Mouse (Mus musculus) testis, postnatal 14 days (tissue): ENCODE measurements around the gene Zfp248.
A peak's percentile ranks its signal among the peaks of the same experiment; 100 is the strongest.

Experiments used
- DNase-seq: peaks from one replicate; pipeline ENCODE4 v3.0.0; 2021; ENCODE audit warnings: low spot score

Zfp248 gene

GRCm38 (mm10) chr6:118455042-118455631 lies at the start of gene Zfp248:
TSS of gene Zfp248 (minus strand) at chr6:118455528.
- DNase-seq, result peak; percentile 90

GRCm38 (mm10) chr6:118499010-118499409 lies 43.7 kb upstream of the Zfp248 start:
- no peak for DNase-seq

DNA sequence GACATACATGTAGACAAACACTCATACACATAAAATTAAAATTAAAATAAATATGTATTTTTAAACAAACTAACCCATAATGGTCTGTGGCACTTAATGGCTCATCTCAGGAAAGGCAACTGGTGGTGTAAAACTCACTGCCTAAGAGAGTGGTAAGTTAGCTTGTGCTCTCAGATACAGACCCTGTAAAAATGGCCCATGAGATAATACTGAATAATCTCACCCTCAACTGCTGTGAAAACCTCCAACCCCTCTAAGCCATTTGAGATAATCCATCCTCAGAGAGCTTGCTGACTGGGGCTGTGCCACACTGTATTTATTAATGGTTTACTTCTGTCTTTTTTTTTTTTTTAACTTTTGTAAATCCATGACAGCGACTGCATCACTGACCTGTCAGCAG lies 26.8 kb upstream of the Zfp248 start:
- no peak for DNase-seq

DNA sequence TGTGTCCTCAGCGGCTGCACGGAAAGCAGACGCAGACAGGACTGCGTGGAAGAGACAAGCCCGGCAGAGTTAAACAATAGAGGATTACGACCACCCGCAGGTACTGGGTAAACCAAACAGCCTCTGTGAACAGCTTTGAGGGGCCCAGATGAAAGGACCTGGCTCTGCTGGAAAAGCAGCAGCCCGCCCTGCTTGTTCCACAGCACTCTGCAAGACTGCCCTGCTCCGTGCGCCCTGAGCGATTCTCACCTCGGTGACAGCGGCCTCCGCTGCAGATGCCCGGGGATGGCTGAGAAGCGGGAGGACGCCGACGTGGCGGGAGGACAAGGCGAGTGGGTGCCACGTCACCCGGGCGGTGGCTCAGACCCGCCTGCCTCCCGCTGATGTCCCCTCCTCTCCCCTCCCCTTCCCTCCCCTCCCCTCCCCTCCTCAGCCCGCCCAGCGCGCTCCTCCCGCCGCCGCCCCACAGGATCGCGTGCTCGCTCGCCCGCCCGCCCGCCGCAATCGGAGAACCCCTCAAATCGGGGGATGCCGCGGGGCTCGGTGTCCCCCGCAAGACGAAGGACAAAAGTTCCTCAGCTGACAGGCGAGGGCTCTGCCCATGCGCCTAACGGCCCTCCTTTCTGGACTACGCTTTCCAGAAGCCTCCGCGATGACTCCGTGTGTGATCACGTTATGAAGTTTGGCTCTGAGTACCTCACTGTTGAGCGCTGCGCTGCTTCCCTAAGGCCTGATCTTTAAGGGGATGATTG lies 23.8 kb upstream of the Zfp248 start, which contains the start of gene Zfp9:
Zfp9 (minus strand) TSS at position 364 of the 752 bp plus-strand sequence.
- DNase-seq, result peak; percentile 69

DNA sequence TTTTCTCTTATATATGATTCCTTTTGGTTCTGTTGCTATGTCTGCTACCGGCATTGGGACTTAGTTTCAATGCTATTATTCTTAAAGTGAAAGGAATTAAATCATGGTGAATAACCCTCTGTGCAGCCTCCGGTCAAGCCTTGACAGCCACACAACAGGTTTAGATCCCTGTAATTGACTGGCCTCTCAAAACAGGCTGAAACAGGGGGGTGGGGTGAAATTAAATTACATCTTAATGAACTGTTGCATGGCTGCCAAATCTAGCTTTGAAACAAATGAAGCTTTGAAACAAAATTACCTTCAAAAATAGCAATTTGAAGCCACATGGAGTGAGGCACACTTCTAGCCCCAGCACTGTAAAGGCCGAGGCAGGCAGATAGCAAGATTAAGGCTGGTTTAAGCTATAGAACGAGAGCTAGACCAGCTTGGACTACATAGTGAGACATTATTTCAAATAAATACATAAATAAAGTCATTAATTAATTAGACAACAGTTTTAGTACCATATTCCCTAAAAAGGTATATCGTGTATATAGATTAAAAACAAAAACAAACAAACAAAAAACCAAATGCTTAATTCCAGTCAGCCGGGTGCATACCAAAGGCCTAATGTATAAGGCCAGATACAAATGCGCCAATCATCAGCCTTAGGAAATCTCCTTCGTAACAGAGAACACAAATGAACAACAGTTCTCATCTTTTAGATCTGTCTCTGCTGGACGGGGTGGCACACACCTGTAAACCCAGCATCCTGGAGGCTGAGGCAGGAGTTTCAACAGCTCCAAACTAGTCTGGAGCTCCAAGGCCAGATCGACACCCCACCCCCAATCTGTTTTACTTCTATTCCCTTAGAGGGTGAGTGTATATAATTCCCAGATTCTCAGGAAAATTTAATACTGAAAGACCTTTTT lies 22.8 kb upstream of the Zfp248 start:
- no peak for DNase-seq

DNA sequence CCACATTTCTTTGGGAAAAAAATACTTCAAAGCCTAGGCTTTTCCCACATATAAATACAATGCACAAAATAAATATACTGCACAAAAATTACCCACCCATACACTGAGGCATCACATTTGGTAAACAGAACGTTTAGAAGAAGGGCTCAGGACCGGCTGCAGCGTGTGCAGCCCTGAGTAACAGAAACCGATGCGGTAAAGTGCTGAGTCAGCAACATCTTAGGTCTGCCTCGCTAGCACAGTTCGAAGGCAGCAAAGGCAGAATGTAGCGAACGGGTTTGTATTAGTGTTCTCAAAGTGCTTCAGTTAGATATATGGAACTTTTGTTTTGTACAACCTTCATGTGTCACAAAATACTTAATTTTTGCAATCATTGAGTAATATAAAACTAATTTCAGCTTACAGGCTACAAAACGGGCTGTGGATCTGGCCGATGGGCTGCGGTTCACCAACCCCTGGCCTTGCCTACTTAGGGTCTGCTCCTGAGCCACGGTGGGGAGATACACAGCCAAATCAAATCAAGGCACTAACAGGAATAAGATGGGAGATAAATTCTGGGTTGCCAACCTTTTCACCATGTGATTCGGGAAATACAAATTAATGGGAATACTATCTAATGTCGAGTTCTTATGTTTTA lies 6.9 kb upstream of the Zfp248 start:
- DNase-seq, result no peak

DNA sequence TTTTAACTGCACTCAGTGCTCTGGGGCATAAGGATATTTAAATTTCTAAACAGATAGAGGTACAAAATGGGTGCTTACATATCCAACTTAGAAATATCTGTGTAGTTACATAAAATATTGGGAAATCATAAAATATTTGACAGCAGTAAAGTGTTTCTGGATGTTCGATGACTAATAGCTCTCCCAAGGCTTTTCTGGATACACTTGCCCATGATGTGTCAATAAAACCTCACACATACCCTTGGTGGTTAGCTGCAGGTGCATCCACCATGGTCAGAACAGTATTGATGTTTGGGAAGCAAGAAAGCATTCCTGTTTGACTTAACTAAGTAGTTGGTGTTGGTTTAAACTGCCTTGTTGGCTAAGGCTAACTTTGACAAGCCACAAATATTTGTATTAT lies 2.4 kb upstream of the Zfp248 start:
- no peak for DNase-seq

- DNase-seq, result no peak
Measured at GRCm38 (mm10) chr6:118454452-118454851, 876 bp downstream of the Zfp248 start.

DNA sequence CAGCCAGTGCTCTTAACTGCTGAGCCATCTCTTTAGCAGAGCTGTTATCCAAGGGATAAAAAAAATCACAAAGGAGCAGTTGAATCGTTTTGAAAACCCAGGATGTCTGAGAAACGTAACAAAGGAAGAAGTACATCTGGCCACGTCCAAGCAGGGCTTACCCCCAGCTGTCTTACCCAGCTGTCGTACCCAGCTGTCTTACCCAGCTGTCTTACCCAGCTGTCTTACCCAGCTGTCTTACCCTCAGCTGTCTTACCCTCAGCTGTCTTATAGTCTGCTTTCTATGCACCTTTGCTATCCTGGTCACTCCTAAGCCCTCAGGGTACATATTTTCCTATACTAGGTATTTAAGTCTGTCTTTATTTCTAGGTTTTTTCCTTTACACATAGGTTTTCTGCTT lies 23.8 kb downstream of the Zfp248 start:
- no peak for DNase-seq

GRCm38 (mm10) chr6:118426666-118427065 lies 28.7 kb downstream of the Zfp248 start:
- DNase-seq, result no peak

GRCm38 (mm10) chr6:118419050-118419920 lies 36.0 kb downstream of the Zfp248 start, which contains the start of gene Bms1:
TSS of gene Bms1 (minus strand) at chr6:118419474.
- DNase-seq, result peak; percentile 94

GRCm38 (mm10) chr6:118410428-118410827 lies 44.9 kb downstream of the Zfp248 start:
- no peak for DNase-seq

DNA sequence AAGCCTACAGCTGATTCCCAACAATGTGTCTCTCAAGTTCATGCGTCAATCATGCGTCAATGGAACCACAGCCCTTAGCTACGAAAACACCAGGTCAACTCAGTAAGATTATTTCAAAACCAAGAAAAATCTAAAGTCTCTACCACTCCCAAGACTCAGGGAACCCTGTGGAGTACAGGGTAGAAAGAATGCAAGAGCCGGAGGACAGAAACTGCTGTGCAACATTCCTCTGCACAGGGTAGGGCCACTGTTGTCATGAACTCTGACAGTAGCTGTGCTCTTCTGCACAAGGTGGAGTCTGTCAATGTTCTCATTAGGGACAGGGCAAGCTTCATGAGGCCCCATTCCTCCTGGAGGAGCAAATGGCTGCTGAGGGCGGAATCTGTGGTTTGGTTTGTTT lies 46.8 kb downstream of the Zfp248 start:
- no peak for DNase-seq

DNA sequence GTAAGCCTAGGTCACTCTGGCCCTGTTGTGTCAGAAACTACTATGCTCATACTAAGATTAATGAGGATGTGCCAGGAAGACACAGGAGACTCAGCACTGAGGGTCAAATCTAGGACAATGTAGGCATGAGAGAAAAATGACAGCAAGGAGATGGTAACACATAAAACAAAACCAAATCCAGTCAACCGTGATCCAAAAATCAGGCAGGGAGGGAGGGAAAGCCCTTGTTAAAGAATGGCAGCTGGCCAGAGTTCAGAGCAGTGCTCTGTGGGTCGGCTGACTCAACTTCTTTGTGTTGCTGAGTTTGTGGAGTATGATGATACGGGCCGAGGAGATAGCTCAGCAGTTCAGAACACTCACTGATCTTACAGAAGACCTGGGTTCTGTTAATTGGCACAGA lies 48.9 kb downstream of the Zfp248 start:
- DNase-seq, result no peak

DNA sequence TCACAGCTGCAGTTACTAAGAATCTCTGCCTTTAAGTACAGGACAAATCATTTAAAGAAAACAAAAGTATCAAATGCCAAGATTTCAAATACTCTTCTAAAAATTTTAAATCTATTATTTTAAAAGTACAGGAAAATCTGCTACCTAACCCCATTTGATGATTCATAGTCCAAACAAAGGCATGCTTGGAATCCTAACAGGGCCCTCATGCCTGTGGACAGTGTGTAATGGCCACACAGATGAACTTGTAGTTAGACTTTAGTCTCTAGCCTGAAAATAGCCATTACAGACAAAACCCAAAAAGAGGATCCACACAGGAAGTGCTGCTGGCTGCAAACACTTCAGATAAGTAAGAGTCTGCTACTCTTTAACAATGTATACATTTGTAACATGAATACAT lies 64.6 kb downstream of the Zfp248 start:
- DNase-seq, result no peak

DNA sequence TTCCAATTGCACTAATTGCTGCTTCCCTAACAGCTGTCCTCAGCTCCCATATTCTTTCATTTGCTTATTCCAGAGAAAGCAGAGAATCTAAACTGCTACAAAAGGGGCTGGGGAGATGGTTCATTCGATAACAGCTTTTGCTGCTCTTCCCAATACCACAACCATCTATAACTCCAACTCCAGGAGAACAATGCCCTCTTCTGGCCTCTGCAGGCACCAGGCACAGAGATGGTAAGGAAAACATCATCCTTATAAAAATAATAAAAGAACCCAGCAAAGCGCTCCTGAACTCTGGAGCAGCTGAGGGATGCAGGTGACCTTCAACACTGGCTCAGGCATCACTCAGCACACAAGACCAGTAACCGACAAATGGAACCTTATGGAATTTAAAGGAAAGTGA lies 69.4 kb downstream of the Zfp248 start:
- DNase-seq, result no peak

- no peak for DNase-seq
Measured at GRCm38 (mm10) chr6:118381234-118381633, 74.1 kb downstream of the Zfp248 start.

DNA sequence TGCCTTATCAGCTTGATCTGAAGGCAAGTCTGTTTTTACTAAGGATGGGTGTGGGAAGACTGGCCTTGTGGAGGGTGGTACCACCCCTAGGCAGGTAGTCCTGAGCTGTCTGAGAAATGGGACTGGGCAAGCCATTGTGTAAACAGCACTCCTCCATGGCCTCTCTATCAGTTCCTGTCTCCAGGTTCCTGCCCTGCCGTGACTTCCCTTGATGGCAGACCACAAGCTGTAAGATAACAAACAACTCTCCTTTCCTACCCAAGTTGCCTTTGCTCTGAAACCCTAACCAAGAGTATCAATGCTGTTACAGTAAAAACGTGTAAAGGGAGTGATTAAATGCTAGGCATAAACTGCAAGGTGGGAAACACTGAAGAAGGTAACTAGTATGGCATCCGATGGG lies 74.7 kb downstream of the Zfp248 start:
- no peak for DNase-seq

GRCm38 (mm10) chr6:118379451-118380167 lies 75.7 kb downstream of the Zfp248 start:
- DNase-seq, result no peak

GRCm38 (mm10) chr6:118377611-118378010 lies 77.7 kb downstream of the Zfp248 start:
- DNase-seq, result no peak
